Mouse (Mus musculus): Measurements from ENCODE around the gene Usp38. TPM values are rescaled to one million over a fixed set of nuclear protein-coding genes. Genes with fewer than 3 reads are reported as not detected.

Gene Usp38
- polyA plus RNA-seq, 1 experiment from 2014 or later, result 17.0 TPM

Other genes with a start within 250 kb of the Usp38 start
- gene Gab1, start 134.4 kb downstream of the Usp38 start, polyA plus RNA-seq (2015; fragmentation: Nextera tagmentation; extraction: Ambion mirVana), result 9.6 and 11.4 TPM in 2 replicates

Measured in neural tube, embryonic 15.5 days (tissue).